In the genomic region with DNA sequence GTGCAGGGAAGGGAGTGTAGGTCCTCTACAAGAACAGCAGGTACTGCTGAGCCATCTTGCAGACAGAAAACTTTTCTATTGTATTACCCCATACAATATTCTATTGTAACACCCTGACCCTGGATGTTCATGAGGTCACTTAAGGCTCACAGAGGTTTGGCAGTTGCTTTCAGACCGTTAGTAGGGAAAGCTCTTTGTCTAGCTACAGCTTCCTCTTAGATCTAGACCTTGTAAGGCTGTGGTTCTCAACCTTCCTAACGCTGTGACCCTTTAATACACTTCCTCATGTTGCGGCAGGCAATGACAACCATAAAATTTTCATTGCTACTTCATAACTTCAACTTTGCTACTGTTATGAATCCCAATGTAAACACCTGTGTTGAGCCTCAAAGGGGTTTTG, we compare ENCODE assay signal across 23 mouse cellular contexts. TPM values are rescaled to one million over a fixed set of nuclear protein-coding genes. Genes with fewer than 3 reads are reported as not detected.
DNase-seq lines count a peak whose midpoint lies in the region; ATAC-seq and TF ChIP-seq lines count a peak whose summit lies in the region.
"Had no signal": no experiment of that assay in that cellular context is flagged by ENCODE, and none has a peak within 500 bp of the region (broad histone marks: within the 10 kb centered on the region; RNA-seq: fewer than 3 reads in every experiment).

No protein-coding gene starts in this region.

- H3K27me3 ChIP-seq in heart, embryonic 15.5 days: no peaks in the 10 kb centered on the region
- no peaks in the 10 kb centered on the region for H3K27me3 ChIP-seq in thymus, adult 2 months (ENCODE audit: control insufficient read depth, insufficient read depth, low read length)
- H3K27me3 ChIP-seq in liver, embryonic 13.5 days: peaks cover 22% of the 10 kb centered on the region

- peaks cover 24% of the 10 kb centered on the region for H3K4me1 ChIP-seq in heart, embryonic 15.5 days (replicated peaks)
- peaks cover 34% of the 10 kb centered on the region for H3K4me1 ChIP-seq in thymus, adult 2 months (replicated peaks; ENCODE audit: control insufficient read depth, insufficient read depth, low read length)
- peaks cover 40% of the 10 kb centered on the region for H3K4me1 ChIP-seq in liver, embryonic 13.5 days (replicated peaks)

- H3K4me2 ChIP-seq in heart, embryonic 15.5 days: peak overlapping the region; percentile 88; the same call in 1 of the 2 replicates
- H3K4me2 ChIP-seq in liver, embryonic 13.5 days: peak overlapping the region; percentile 95

- 74% methylated on average over 3 of the region's 3 CpGs for WGBS in heart, embryonic 15.5 days
- 9% methylated on average over 3 of the region's 3 CpGs for WGBS in thymus, adult 2 months
- WGBS in liver, embryonic 13.5 days (ENCODE audit: insufficient replicate concordance): 32% methylated on average over 3 of the region's 3 CpGs

- peak overlapping the region; percentile 94 for H3K27ac ChIP-seq in heart, embryonic 15.5 days
- peak overlapping the region; percentile 51 for H3K27ac ChIP-seq in thymus, adult 2 months (ENCODE audit: control insufficient read depth, insufficient read depth, low read length)
- peak overlapping the region; percentile 74; the same call in 1 of the 2 replicates for H3K27ac ChIP-seq in liver, embryonic 13.5 days

- H3K9ac ChIP-seq in heart, embryonic 15.5 days: no peak overlapping the region
- no peak overlapping the region for H3K9ac ChIP-seq in liver, embryonic 13.5 days

- no peak overlapping the region for H3K4me3 ChIP-seq in heart, embryonic 15.5 days
- H3K4me3 ChIP-seq in thymus, adult 2 months (ENCODE audit: control insufficient read depth, insufficient read depth, low read length): no peak overlapping the region
- no peak overlapping the region for H3K4me3 ChIP-seq in liver, embryonic 13.5 days (replicated peaks)

- H3K36me3 ChIP-seq in heart, embryonic 15.5 days: no peaks in the 10 kb centered on the region
- no peaks in the 10 kb centered on the region for H3K36me3 ChIP-seq in thymus, adult 2 months (ENCODE audit: control insufficient read depth, insufficient read depth, low read length)
- H3K36me3 ChIP-seq in liver, embryonic 13.5 days: no peaks in the 10 kb centered on the region
- H3K36me3 ChIP-seq: heart, embryonic 10.5 days; hindbrain, embryonic 10.5 days had no signal

- ATAC-seq in heart, embryonic 15.5 days (replicated peaks; ENCODE audit: insufficient number of reproducible peaks, insufficient read depth, low FRiP score, low read depth): no peak
- ATAC-seq in liver, embryonic 13.5 days (ENCODE audit: low read depth): no peak
- ATAC-seq: forebrain, embryonic 14.5 days had no signal

- no peak for TF ChIP-seq POLR2A in thymus, adult 2 months (IDR thresholded peaks at IDR 0.05; ENCODE audit: control insufficient read depth, extremely low read depth, insufficient read depth, low read length, poor library complexity)

- TF ChIP-seq CTCF in thymus, adult 2 months (IDR thresholded peaks at IDR 0.05; ENCODE audit: borderline replicate concordance, control insufficient read depth, extremely low read depth, insufficient read depth, low read length, poor library complexity): no peak

- DNase-seq in heart, adult 18-20 months: no peak
- no peak for DNase-seq in thymus, adult 2 months
- no peak for DNase-seq in thymus, adult 18-20 months
- DNase-seq in liver, embryonic 13.5 days: no peak
- no peak for DNase-seq in spleen, postnatal 36 days (ENCODE audit: low spot score in 2 of 2)
- no peak for DNase-seq in cerebellum, adult 11 months
- DNase-seq in cerebellum, postnatal 25 days: no peak
- DNase-seq: adrenal gland, adult 2 months; cerebellum, postnatal 10 days; gastrocnemius, postnatal 25 days; kidney, adult 8-10 months; kidney, postnatal 14 days; right cerebral cortex, postnatal 25 days; thymus, postnatal 14 days had no signal

- no peaks in the 10 kb centered on the region for H3K9me3 ChIP-seq in heart, embryonic 15.5 days (replicated peaks)
- H3K9me3 ChIP-seq in liver, embryonic 13.5 days (replicated peaks): no peaks in the 10 kb centered on the region
- H3K9me3 ChIP-seq: heart, embryonic 10.5 days had no signal

RNA-seq across cellular contexts. Expression of gene Acot7, which starts 1.3 kb away (rescaled TPM):
- 58.4 and 73.4 TPM in 2 replicates for polyA plus RNA-seq in heart, embryonic 15.5 days (2015; fragmentation: Nextera tagmentation; extraction: Ambion mirVana)
- total RNA-seq in heart, adult 18-20 months (2021): 10 to 100 TPM; 61.9 to 66.2 TPM
- 56.6 and 80.8 TPM in 2 replicates for polyA plus RNA-seq in thymus, adult 2 months (2012; rRNA removed)
- 24.8 and 25.2 TPM in 2 replicates for polyA plus RNA-seq in liver, embryonic 13.5 days (2015; fragmentation: Nextera tagmentation; extraction: Ambion mirVana)

RNA-seq across cellular contexts. Expression of gene Hes2, which starts 18.0 kb away (rescaled TPM):
- 0.23 TPM in 1 of 2 replicates, not detected in the other for polyA plus RNA-seq in heart, embryonic 15.5 days (2015; fragmentation: Nextera tagmentation; extraction: Ambion mirVana)
- total RNA-seq in heart, adult 18-20 months (2021): not detected
- 0.07 and 0.20 TPM in 2 replicates for polyA plus RNA-seq in thymus, adult 2 months (2012; rRNA removed)
- 0.06 TPM in 1 of 2 replicates, not detected in the other for polyA plus RNA-seq in liver, embryonic 13.5 days (2015; fragmentation: Nextera tagmentation; extraction: Ambion mirVana)
- total RNA-seq: adrenal gland, adult 2 months; gastrocnemius, postnatal 25 days; left cerebral cortex, adult 8-10 months; neutrophil, adult 5-6 weeks had no signal
- polyA plus RNA-seq: adrenal gland, adult 2 months; forebrain, embryonic 14.5 days; heart, embryonic 10.5 days; limb, embryonic 11.5 days; liver, embryonic 16.5 days; midbrain, embryonic 16.5 days had no signal

RNA-seq across cellular contexts. Expression of gene Espn, which starts 24.5 kb away (rescaled TPM):
- polyA plus RNA-seq in heart, embryonic 15.5 days (2015; fragmentation: Nextera tagmentation; extraction: Ambion mirVana): 0.93 and 2.1 TPM in 2 replicates
- total RNA-seq in heart, adult 18-20 months (2021): 1 to 10 TPM; 2.5 to 2.7 TPM
- polyA plus RNA-seq in thymus, adult 2 months (2012; rRNA removed): 5.7 and 6.5 TPM in 2 replicates
- polyA plus RNA-seq in liver, embryonic 13.5 days (2015; fragmentation: Nextera tagmentation; extraction: Ambion mirVana): 1.8 and 2.1 TPM in 2 replicates
- polyA plus RNA-seq: forebrain, embryonic 14.5 days had no signal
